Mouse (Mus musculus): ENCODE data around the gene Zic5.

Gene Zic5

DNA sequence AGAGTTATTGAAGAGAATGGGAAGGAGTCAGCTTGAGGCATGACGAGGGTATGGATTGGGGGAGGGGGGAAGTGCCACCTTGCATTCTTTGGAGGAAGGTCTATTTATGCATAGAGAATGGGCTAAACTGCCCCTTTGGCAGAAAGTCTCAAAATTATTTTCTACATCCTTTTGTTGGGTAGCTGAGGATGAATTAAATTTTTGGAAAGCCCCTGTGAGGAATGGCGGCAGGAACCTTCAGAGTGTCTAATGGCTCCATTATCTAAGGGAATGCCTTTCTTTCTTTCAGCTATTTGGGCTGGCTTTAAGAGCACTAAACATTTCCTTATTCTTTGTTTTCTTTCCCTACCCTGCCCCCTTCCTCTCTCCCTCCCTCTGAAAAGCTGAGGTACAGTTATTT, 14.9 kb upstream of the Zic5 start:
- in situ Hi-C loops (cut with MboI, MseI) = no loop called here

GRCm38 (mm10) chr14:122479461-122480109, 14.1 kb upstream of the Zic5 start:
- in situ Hi-C loops (cut with MboI, MseI) = loop anchor here (10.0 kb wide), 1 partner anchor 255 kb away; no protein-coding TSS in a partner anchor

DNA sequence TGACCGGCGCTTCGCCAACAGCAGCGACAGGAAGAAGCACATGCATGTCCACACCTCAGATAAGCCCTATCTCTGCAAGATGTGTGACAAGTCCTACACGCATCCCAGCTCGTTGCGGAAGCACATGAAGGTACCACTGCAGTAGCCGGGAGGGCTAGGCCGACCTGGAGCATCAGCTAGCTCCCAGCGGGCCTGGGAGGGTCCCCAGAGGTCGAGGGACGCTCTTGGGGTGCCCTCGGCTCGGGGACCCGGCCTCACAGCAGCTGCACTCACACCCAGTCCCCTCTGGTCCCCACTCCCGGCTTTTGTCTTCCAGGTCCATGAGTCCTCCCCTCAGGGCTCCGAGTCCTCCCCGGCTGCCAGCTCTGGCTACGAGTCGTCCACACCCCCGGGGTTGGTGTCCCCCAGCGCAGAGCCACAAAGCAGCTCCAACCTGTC, 13.1 kb upstream of the Zic5 start:
- in situ Hi-C loops (cut with MboI, MseI) = loop anchor here (10.0 kb wide), 1 partner anchor 254 kb away; no protein-coding TSS in a partner anchor

GRCm38 (mm10) chr14:122477971-122478573, 12.6 kb upstream of the Zic5 start:
- in situ Hi-C loops (cut with MboI, MseI) = loop anchor here (10.0 kb wide), 1 partner anchor 253 kb away; no protein-coding TSS in a partner anchor

DNA sequence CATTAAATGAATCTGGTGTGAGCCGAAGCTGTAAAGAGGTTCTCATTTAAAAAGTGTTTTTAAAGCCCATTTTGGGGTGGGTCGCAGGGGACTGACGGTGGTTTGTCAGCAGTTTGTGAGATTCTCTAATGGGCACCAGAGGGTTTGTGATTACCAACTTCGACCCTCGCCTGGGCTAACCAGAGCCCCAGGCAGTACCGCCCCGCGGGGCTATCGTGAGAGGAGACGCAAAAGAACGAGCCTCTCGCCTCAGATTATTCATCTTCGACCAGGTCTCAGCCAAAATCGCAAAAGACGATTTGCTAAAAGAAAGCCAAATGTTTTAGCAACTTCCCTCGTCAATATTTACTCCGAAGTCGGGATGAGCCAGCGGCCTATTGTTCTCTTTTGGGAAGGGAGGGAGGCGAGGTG, 11.8 kb upstream of the Zic5 start:
- in situ Hi-C loops (cut with MboI, MseI) = loop anchor here (10.0 kb wide), 1 partner anchor 252 kb away; no protein-coding TSS in a partner anchor

GRCm38 (mm10) chr14:122476822-122477215, 11.3 kb upstream of the Zic5 start:
- in situ Hi-C loops (cut with MboI, MseI) = loop anchor here (10.0 kb wide), 1 partner anchor 252 kb away; no protein-coding TSS in a partner anchor

DNA sequence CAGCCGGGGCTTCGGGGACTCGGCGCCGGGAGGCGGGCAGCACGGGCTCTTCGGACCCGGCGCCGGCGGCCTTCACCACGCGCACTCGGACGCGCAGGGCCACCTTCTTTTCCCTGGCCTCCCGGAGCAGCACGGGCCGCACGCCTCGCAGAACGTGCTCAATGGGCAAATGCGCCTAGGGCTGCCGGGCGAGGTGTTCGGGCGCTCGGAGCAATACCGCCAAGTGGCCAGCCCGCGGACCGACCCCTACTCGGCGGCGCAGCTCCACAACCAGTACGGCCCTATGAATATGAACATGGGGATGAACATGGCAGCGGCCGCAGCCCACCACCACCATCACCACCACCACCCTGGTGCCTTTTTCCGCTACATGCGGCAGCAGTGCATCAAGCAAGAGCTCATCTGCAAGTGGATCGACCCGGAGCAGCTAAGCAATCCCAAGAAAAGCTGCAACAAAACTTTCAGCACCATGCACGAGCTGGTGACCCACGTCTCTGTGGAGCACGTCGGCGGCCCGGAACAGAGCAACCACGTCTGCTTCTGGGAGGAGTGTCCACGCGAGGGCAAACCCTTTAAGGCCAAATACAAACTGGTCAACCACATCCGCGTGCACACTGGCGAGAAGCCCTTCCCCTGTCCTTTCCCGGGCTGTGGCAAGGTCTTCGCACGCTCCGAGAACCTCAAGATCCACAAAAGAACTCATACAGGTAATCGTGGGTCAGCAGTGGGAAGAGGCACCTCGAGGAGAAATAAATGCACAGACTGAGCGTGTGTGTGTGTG, 10.8 kb upstream of the Zic5 start:
- in situ Hi-C loops (cut with MboI, MseI) = loop anchor here (10.0 kb wide), 1 partner anchor 251 kb away; no protein-coding TSS in a partner anchor

DNA sequence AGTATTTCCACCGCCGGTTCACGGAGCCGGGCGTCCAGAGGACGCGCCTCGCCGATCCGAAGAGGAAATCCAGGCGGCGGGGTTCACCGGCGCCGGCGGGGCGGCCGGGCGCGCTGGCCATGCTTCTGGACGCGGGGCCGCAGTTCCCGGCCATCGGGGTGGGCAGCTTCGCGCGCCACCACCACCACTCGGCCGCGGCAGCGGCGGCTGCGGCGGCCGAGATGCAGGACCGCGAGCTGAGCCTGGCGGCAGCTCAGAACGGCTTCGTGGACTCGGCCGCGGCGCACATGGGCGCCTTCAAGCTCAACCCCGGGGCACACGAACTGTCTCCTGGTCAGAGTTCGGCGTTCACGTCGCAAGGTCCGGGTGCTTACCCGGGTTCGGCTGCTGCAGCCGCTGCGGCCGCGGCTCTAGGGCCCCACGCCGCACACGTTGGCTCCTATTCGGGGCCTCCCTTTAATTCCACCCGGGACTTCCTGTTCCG, 10.1 kb upstream of the Zic5 start:
- in situ Hi-C loops (cut with MboI, MseI) = loop anchor here (10.0 kb wide), 1 partner anchor 251 kb away; no protein-coding TSS in a partner anchor

DNA sequence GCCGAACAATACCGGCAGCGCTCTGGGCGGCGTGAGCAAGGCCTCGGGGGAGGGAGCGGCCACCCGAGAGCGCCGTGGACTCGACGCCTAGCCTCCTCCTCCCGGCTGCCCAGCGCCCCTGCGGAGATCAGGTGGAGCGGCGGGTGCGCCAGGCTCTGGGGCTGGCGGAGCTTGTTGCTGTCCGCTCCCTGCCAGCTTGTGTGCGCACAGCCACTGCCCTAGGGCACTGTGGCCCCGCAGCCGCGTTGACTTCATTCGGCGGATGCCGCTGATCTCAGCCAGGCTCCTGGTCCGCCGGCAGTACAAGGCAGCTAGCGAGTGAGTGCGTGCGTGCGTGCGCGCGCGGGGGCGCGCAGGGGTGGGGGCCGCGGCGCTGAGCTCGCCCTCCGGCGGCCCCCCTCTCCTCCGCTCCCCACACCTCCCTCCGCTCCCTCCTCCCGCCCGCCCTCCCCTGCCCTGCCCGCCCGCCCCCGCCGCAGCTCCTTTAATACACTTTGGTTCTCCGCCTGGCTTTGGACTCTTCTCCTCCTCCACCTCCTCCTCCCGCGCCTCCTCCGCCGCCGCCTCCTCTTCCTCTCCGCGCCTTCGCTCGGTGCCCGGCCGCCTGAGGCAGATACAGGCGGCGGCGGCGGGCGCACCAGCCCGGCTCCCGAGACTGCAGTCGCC, 9.5 kb upstream of the Zic5 start, which contains the start of gene Zic2:
Gene Zic2, plus strand, starts transcription at position 545 of the 666 bp plus-strand sequence.
- in situ Hi-C loops (cut with MboI, MseI) = loop anchor here (10.0 kb wide), 1 partner anchor 250 kb away; no protein-coding TSS in a partner anchor

GRCm38 (mm10) chr14:122474041-122474890, 8.8 kb upstream of the Zic5 start:
- in situ Hi-C loops (cut with MboI, MseI) = loop anchor here (10.0 kb wide), 1 partner anchor 249 kb away; no protein-coding TSS in a partner anchor

DNA sequence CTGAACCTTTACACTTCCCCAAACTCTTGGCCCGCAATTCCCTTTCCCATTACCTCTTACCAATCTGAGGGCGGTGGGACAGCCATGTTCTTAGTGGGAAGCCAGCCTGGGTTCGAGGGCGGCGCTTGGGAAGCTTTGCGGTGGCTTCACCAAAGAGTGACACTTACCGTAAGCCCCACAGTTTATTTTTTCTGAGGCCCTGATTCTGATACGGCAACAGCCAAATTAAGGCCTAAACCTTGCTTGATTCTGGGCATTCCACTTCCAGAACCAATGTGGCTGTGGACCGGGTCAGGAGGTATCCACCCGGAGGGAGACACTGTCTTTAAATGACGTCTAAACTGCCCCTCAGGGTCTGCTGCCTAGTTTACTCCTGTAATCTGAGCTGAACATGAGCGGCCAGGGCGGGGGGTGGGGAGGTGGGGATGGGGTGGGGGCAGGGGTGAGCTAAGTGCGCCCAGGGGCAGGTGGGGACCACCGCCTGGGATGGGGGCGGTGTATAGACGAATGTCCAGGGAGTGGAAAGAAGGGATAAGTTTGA, 7.8 kb upstream of the Zic5 start:
- in situ Hi-C loops (cut with MboI, MseI) = loop anchor here (10.0 kb wide), 1 partner anchor 248 kb away; no protein-coding TSS in a partner anchor

DNA sequence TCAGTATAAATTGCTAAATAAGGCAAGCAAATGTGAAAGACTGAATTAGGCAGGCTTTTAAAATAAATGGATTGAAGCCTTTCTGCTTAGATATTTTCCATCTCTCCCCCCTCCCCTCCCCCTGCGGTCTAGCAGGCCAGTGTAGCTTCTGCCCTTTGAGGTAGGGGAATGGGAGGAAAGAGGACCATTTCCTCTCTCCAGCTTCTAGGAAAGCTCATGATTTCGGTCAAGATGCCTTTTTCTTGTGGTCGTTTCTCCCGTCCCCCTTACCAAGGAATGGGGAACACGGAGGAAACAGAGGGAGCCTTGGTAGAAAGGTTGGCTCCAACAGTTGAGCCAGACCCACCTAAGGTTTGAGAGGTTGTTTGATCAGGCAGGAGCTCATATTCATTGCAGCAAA, 7.2 kb upstream of the Zic5 start:
- in situ Hi-C loops (cut with MboI, MseI) = loop anchor here (10.0 kb wide), 1 partner anchor 248 kb away; no protein-coding TSS in a partner anchor

- in situ Hi-C loops (cut with MboI, MseI) = loop anchor here (10.0 kb wide), 1 partner anchor 247 kb away; no protein-coding TSS in a partner anchor
These were observed 6.7 kb upstream of the Zic5 start for GRCm38 (mm10) chr14:122472161-122472560.

- in situ Hi-C loops (cut with MboI, MseI) = loop anchor here (10.0 kb wide), 1 partner anchor 247 kb away; no protein-coding TSS in a partner anchor
These were observed 6.1 kb upstream of the Zic5 start for GRCm38 (mm10) chr14:122471449-122472085.

DNA sequence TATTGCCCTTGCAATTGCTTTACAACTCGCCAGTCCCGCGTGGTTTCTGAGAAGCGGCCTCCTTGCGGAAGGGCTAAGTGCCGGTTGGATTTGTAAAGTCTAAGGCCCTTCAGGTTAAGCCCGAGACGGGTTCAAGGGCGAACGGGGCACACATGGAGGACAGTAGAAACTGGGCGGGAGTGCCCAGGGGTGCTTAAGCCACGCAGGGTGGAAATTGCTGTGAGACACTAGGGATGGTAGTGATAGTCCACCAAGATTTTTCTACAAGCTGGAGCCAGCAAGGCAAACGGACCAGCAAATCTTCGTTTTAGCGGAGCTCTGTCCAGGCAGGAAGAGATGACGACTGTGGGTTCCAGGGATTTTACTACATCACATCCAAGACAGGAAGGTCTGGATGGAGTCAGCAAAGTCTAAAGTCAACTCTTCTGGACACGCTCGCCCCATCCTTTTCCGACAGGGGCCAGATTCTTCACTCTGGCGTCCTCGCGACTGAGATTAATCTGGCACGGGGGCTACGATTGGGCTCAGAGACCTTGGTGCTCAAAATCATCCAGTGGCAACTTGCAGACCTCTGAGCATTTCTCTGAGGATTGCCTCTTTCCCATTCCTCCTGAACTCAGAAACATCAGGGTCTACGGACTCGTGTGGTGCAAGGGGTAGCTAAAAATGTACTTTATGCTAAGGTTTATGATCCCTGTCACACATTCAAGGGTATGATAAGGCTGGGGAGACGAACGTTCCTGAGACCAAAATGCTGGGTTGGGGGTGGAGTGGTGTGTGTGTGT, 3.7 kb upstream of the Zic5 start:
- in situ Hi-C loops (cut with MboI, MseI) = no loop called here

DNA sequence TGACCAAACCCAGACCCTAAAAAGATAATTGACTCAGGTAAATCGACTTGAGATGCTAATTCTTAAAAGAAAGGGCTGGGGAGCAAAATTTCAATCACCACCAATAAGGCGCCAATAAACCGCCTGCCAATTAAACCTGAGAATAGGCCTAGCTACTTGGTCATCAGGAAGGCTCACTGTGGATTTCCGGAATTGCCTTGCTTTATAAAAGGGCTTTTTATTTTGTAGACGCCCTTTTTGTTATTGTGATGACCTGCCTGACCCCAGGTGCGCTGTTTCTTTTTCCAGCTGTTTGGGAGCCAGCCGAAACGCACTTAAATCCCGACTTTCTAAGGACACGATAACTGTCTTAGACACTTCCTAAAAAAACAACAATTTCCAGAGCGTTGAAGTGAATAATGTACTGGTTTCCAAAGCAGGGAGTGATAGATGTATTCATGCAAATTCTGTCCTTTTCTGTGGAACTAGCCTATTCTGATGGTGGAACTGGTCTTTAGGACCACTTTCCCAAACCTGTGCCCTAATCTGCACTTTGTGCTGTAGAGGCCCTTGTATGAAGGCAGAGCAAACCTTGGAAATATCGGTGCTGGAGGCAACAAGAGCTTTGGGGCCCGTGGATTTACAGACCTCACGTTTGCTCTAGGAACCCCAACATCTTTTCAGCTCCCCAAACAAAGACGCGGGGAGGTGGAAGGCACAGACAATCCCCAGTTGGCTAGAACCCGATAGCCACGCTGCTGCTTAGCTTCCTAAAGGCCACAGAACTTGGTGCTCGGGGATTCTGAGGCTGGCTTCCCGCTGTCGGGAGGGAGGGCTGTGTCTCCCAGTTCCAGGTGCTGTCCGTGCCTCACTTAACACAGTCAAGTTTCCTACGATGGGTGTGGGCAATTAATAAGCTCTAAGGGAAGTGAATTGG, 2.7 kb upstream of the Zic5 start:
- in situ Hi-C loops (cut with MboI, MseI) = no loop called here

GRCm38 (mm10) chr14:122466756-122467362, 1.4 kb upstream of the Zic5 start:
- in situ Hi-C loops (cut with MboI, MseI) = no loop called here

Measured in T-helper 2 cell (primary cell).